Mouse (Mus musculus): ENCODE results near the gene Ubald2.

Ubald2 gene

GRCm38 (mm10) chr11:116434287-116434966 is 533 bp downstream of the Ubald2 start:
- WGBS = 1% methylated on average over 61 of the region's 67 CpGs

GRCm38 (mm10) chr11:116434967-116435752 is 1.3 kb downstream of the Ubald2 start:
- 44% methylated on average over 12 of the region's 12 CpGs for WGBS

- 55% methylated on average over 5 of the region's 5 CpGs for WGBS
These were observed 2.3 kb downstream of the Ubald2 start for GRCm38 (mm10) chr11:116435992-116436724.

- WGBS = 42% methylated on average over 4 of the region's 4 CpGs
These were observed 2.9 kb downstream of the Ubald2 start for GRCm38 (mm10) chr11:116436725-116437331.

GRCm38 (mm10) chr11:116437541-116437940 is 3.6 kb downstream of the Ubald2 start:
- 67% methylated on average over 11 of the region's 11 CpGs for WGBS

- WGBS = 81% methylated on average over 19 of the region's 19 CpGs
These were observed 5.7 kb downstream of the Ubald2 start for GRCm38 (mm10) chr11:116439269-116440240.

- WGBS = 68% methylated on average over 7 of the region's 7 CpGs
These were observed 6.6 kb downstream of the Ubald2 start for GRCm38 (mm10) chr11:116440408-116441068.

- 84% methylated on average over 15 of the region's 15 CpGs for WGBS
These were observed 8.4 kb downstream of the Ubald2 start for GRCm38 (mm10) chr11:116442129-116442866.

- WGBS = 82% methylated on average over 6 of the region's 6 CpGs
These were observed 8.9 kb downstream of the Ubald2 start for GRCm38 (mm10) chr11:116442867-116443177.

- WGBS = 92% methylated on average over 6 of the region's 6 CpGs
These were observed 9.4 kb downstream of the Ubald2 start for GRCm38 (mm10) chr11:116443311-116443710.

GRCm38 (mm10) chr11:116443935-116444334 is 10.0 kb downstream of the Ubald2 start:
- 91% methylated on average over 6 of the region's 6 CpGs for WGBS

- 40% methylated on average over 16 of the region's 16 CpGs for WGBS
These were observed 11.9 kb downstream of the Ubald2 start for GRCm38 (mm10) chr11:116445596-116446307.

GRCm38 (mm10) chr11:116446308-116446887 is 12.5 kb downstream of the Ubald2 start:
- 15% methylated on average over 19 of the region's 19 CpGs for WGBS

- 73% methylated on average over 5 of the region's 5 CpGs for WGBS
These were observed 13.9 kb downstream of the Ubald2 start for GRCm38 (mm10) chr11:116447822-116448221.

GRCm38 (mm10) chr11:116449341-116449740 is 15.4 kb downstream of the Ubald2 start:
- WGBS = 92% methylated on average over 3 of the region's 3 CpGs

- 95% methylated on average over 10 of the region's 10 CpGs for WGBS
These were observed 20.0 kb downstream of the Ubald2 start for GRCm38 (mm10) chr11:116453889-116454288.

GRCm38 (mm10) chr11:116456234-116456633 is 22.3 kb downstream of the Ubald2 start:
- 83% methylated on average over 8 of the region's 8 CpGs for WGBS

GRCm38 (mm10) chr11:116459786-116460185 is 25.9 kb downstream of the Ubald2 start:
- WGBS = 73% methylated on average over 4 of the region's 4 CpGs

GRCm38 (mm10) chr11:116463338-116463737 is 29.4 kb downstream of the Ubald2 start:
- 63% methylated on average over 5 of the region's 5 CpGs for WGBS
